Mouse (Mus musculus) intestine, postnatal 0 days (tissue): Measurements from ENCODE around the gene Galntl5. TPM values are rescaled to one million over a fixed set of nuclear protein-coding genes. Genes with fewer than 3 reads are reported as not detected.

Experiments used
- ATAC-seq: fragments of 200-750 bp; cut with Nextera tagmentation; 2 replicates; pipeline ENCODE4 v1.8.0; 2017; ENCODE audit warnings: mild to moderate bottlenecking, moderate TSS enrichment, moderate library complexity
- H3K27ac ChIP-seq: fragments of 300-500 bp; sonication (generic); 2 replicates; pipeline ENCODE4 v1.5.1; 2014; ENCODE audit warnings: mild to moderate bottlenecking, low read depth, low read length, moderate library complexity
- H3K27me3 ChIP-seq: fragments of 300-500 bp; sonication (generic); replicated peaks from 2 replicates; pipeline ENCODE4 v1.6.1; 2014; ENCODE audit warnings: low read length, mixed read lengths; ENCODE audit not compliant: control insufficient read depth, insufficient read depth
- H3K36me3 ChIP-seq: fragments of 300-500 bp; sonication (generic); 2 replicates; pipeline ENCODE4 v1.6.1; 2014; ENCODE audit warnings: mild to moderate bottlenecking, moderate library complexity; ENCODE audit not compliant: control insufficient read depth, insufficient read depth
- H3K4me1 ChIP-seq: fragments of 300-500 bp; sonication (generic); replicated peaks from 2 replicates; pipeline ENCODE4 v1.6.1; 2014; ENCODE audit warnings: antibody characterized with exemption, low read length, mixed read lengths; ENCODE audit not compliant: control insufficient read depth, insufficient read depth
- H3K4me2 ChIP-seq: fragments of 300-500 bp; sonication (generic); replicated peaks from 2 replicates; pipeline ENCODE4 v1.6.1; 2014; ENCODE audit warnings: low read depth, mild to moderate bottlenecking, moderate library complexity
- H3K4me3 ChIP-seq: fragments of 300-500 bp; sonication (generic); 2 replicates; pipeline ENCODE4 v1.5.1; 2014; ENCODE audit warnings: low read depth, low read length
- H3K9ac ChIP-seq: fragments of 300-500 bp; sonication (generic); 2 replicates; pipeline ENCODE4 v1.6.1; 2014; ENCODE audit warnings: mild to moderate bottlenecking, low read depth, low read length
- H3K9me3 ChIP-seq: fragments of 300-500 bp; sonication (generic); 2 replicates; pipeline ENCODE4 v1.6.1; 2016; ENCODE audit warnings: mixed run types; ENCODE audit not compliant: control insufficient read depth
- CTCF ChIP-seq: sonication (generic); IDR thresholded peaks from 2 replicates; pipeline ENCODE4 v1.5.1; 2016; ENCODE audit warnings: low read depth, mild to moderate bottlenecking, control low read depth, antibody characterized with exemption, moderate library complexity
- WGBS: fragments of 180-500 bp; shearing (Covaris S2); extraction: QIAGEN DNeasy Blood & Tissue Kit; methylation state at CpG from one replicate; pipeline ENCODE4 v1.1.7; 2014; 5-methylcytosine and 5-hydroxymethylcytosine counted together
- microRNA-seq: library from miRNA; unstranded; fragments of <30 nt; microRNA quantifications from one replicate; pipeline ENCODE4, GENCODE M21; 2016
- polyA plus RNA-seq: library from polyadenylated mRNA; unstranded; fragments of >200 nt; fragmentation: Nextera tagmentation; extraction: Ambion mirVana; gene quantifications from 2 replicates; pipeline ENCODE4 v1.2.1, GENCODE M21; 2015

The Galntl5 gene
- polyA plus RNA-seq, 1 experiment from 2014 or later: not detected

- no peaks in the 10 kb centered on the region for H3K4me1 ChIP-seq
- H3K4me2 ChIP-seq: no peak overlapping the region
- H3K36me3 ChIP-seq: peaks cover 84% of the 10 kb centered on the region
- WGBS: 75% methylated on average over 7 of the region's 7 CpGs
- TF ChIP-seq CTCF: no peak
- H3K27ac ChIP-seq: no peak overlapping the region
- no peak overlapping the region for H3K9ac ChIP-seq
- ATAC-seq: no peak
- H3K9me3 ChIP-seq: no peaks in the 10 kb centered on the region
- no peak overlapping the region for H3K4me3 ChIP-seq
- no peaks in the 10 kb centered on the region for H3K27me3 ChIP-seq
Observed at GRCm38 (mm10) chr5:25262266-25262665, 81.0 kb downstream of the Galntl5 start.

GRCm38 (mm10) chr5:25268258-25268888 is 87.1 kb downstream of the Galntl5 start:
- Histone ChIP-seq H3K27ac (no peak overlapping the region), H3K9me3 (no peaks in the 10 kb centered on the region), H3K4me2 (no peak overlapping the region), H3K4me3 (no peak overlapping the region), H3K27me3 (no peaks in the 10 kb centered on the region), H3K36me3 (peaks cover 52% of the 10 kb centered on the region), H3K9ac (no peak overlapping the region), H3K4me1 (no peaks in the 10 kb centered on the region)
- WGBS: 91% methylated on average over 4 of the region's 4 CpGs
- TF ChIP-seq CTCF: no peak
- no peak for ATAC-seq

Small RNA genes within 50 kb of the gene (microRNA-seq; reads per million reads assigned to microRNA genes)
- gene Gm26051: not detected

Other genes with a start within 250 kb of the Galntl5 start
- 38.3 and 42.7 TPM in 2 replicates for gene Prkag2, start 80.8 kb upstream of the Galntl5 start, polyA plus RNA-seq
- 19.6 and 23.0 TPM in 2 replicates for gene Galnt11, start 40.4 kb downstream of the Galntl5 start, polyA plus RNA-seq
- 1.4 and 2.0 TPM in 2 replicates for gene E130116L18Rik, start 41.7 kb downstream of the Galntl5 start, polyA plus RNA-seq